Mouse (Mus musculus) effector memory CD4-positive, alpha-beta T cell, adult 5 months (primary cell): ENCODE results near the gene Olfr459. TPM values are rescaled to one million over a fixed set of nuclear protein-coding genes. Genes with fewer than 3 reads are reported as not detected.

Experiments used
- polyA plus RNA-seq: library from polyadenylated mRNA; unstranded; fragments of 100-300 nt; shearing (Covaris generic); gene quantifications from one replicate; pipeline ENCODE4 v1.2.1, GENCODE M21; 2017

Olfr459 gene
- polyA plus RNA-seq, result 0.11 TPM

DNA sequence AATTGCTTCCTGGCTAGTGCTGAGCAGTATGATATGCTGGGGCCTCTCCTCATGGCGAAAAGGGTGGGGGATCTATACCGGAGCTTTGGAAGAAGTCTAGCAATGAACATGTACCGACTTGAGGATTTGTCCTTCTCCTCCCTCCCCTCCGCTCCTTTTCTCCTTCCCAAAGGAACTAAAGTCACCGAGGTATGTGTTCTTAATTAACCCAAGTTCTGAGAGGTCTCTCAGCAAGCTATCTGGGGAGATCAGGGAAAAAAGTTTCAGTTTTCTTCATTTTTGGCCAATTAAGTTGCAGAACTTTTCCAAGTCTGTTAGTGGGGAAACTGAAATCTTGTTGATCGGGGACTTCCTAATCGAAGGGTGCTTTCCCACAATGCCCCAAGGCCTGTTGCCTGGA lies at the start of gene Olfr459:
Olfr459 (minus strand) TSS at position 101 of the 400 bp plus-strand sequence.

Other genes with a start within 250 kb of the Olfr459 start
- gene Ephb6, start 169.7 kb downstream of the Olfr459 start, polyA plus RNA-seq, result 48.2 TPM
- gene Trpv6, start 138.8 kb downstream of the Olfr459 start, polyA plus RNA-seq, result 0.16 TPM
- 0.11 TPM for gene Trpv5, start 94.4 kb downstream of the Olfr459 start, polyA plus RNA-seq
- not detected for gene Llcfc1, start 90.7 kb downstream of the Olfr459 start, polyA plus RNA-seq
- gene Kel, start 70.8 kb downstream of the Olfr459 start, polyA plus RNA-seq, result not detected
- gene Pip, start 72.4 kb upstream of the Olfr459 start, polyA plus RNA-seq, result not detected
- gene Sval2, start 77.8 kb upstream of the Olfr459 start, polyA plus RNA-seq, result not detected
- gene Sval1, start 176.5 kb upstream of the Olfr459 start, polyA plus RNA-seq, result not detected
- gene Sval3, start 193.0 kb upstream of the Olfr459 start, polyA plus RNA-seq, result not detected